Mouse (Mus musculus): ENCODE data around the gene Wasf3. TPM values are rescaled to one million over a fixed set of nuclear protein-coding genes. Genes with fewer than 3 reads are reported as not detected.
"Not testable (repeated sequence)": the region's sequence is repeated elsewhere in the genome, so short reads cannot be mapped to it uniquely, and the experiment has no call there.

The Wasf3 gene
- total RNA-seq, 2 experiments from 2014 or later, result 90.6 to 96.2 TPM

DNA sequence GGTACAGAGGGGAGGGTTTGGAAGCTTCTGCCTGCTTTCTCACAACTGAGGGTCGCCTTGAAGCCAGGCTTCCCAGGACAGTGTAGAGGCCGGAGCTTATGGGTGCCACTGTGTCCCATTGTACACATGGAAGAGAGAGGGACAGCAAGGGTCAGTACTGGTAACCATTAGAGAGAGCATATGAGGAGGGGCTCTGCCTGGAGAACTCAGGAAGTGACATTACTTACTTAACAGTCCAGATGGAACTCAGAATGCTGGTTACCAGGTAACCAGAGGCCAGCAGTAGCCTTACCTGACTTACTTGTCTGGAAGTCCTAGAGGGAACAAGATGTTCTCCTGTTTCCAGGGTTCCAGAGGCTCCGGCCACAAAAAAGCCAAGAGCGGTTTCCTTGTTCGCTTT is 129.0 kb downstream of the Wasf3 start, which contains the start of gene Gm3402:
Gene Gm3402 (plus strand): TSS at position 301 of the 400 bp plus-strand sequence.
- DNase-seq (ENCODE audit: low spot score in 2 of 2); intact Hi-C loops (cut with DNase I): not testable (repeated sequence)

Other genes starting within 250 kb of the Wasf3 start
- gene Gm5565, start 224.4 kb upstream of the Wasf3 start, total RNA-seq (2021), result not detected
- gene Gm6309, start 214.3 kb upstream of the Wasf3 start, total RNA-seq (2021), result not detected
- 1 to 10 TPM in 1 of 2 experiments, under 1 TPM in 1; 0.67 to 1.6 TPM for gene 1700001J03Rik, start 199.7 kb upstream of the Wasf3 start, total RNA-seq (2021)
- gene Rnf6, start 163.4 kb upstream of the Wasf3 start, total RNA-seq (2021), result 10 to 100 TPM; 67.1 to 75.2 TPM
- 10 to 100 TPM; 37.5 to 43.2 TPM for gene Cdk8, start 153.8 kb upstream of the Wasf3 start, total RNA-seq (2021)
- not detected for gene Gm6408, start 97.0 kb downstream of the Wasf3 start, total RNA-seq (2021)
- not detected for gene Gm6370, start 106.4 kb downstream of the Wasf3 start, total RNA-seq (2021)
- not detected for gene 4930449I24Rik, start 117.4 kb downstream of the Wasf3 start, total RNA-seq (2021)
- gene Gm3402, start 129.1 kb downstream of the Wasf3 start, total RNA-seq (2021), result not detected
- gene Gm3404, start 140.8 kb downstream of the Wasf3 start, total RNA-seq (2021), result not detected
- not detected for gene Gm3409, start 152.7 kb downstream of the Wasf3 start, total RNA-seq (2021)
- not detected for gene Gm3415, start 171.2 kb downstream of the Wasf3 start, total RNA-seq (2021)
- 10 to 100 TPM; 28.5 to 34.1 TPM for gene Gpr12, start 200.3 kb downstream of the Wasf3 start, total RNA-seq (2021)